Mouse (Mus musculus): ENCODE data around the gene Cmpk1. TPM values are rescaled to one million over a fixed set of nuclear protein-coding genes. Genes with fewer than 3 reads are reported as not detected.

The Cmpk1 gene
- 2.7 and 2.9 TPM in 2 replicates for polyA plus RNA-seq (2012)

GRCm38 (mm10) chr4:114986591-114987432 is at the start of gene Cmpk1:
TSS of gene Cmpk1 (minus strand) at chr4:114987241.
- H3K4me1 ChIP-seq (ENCODE audit: control insufficient read depth), result peaks cover 34% of the 10 kb centered on the region
- peak within 1 kb of the TSS; percentile 95 for H3K4me3 ChIP-seq (replicated peaks)
- no peaks in the 10 kb centered on the region; the same call in 1 of the 2 replicates for H3K27me3 ChIP-seq (ENCODE audit: control insufficient read depth)
- H3K36me3 ChIP-seq (ENCODE audit: control insufficient read depth), result peaks cover 9% of the 10 kb centered on the region
- no peaks in the 10 kb centered on the region for H3K9me3 ChIP-seq (ENCODE audit: control insufficient read depth, low read length)
- TF ChIP-seq TAL1 (IDR thresholded peaks at IDR 0.05; ENCODE audit: low read length), result no peak
- no peak for TF ChIP-seq GATA1 (IDR thresholded peaks at IDR 0.05; ENCODE audit: low read length)

DNA sequence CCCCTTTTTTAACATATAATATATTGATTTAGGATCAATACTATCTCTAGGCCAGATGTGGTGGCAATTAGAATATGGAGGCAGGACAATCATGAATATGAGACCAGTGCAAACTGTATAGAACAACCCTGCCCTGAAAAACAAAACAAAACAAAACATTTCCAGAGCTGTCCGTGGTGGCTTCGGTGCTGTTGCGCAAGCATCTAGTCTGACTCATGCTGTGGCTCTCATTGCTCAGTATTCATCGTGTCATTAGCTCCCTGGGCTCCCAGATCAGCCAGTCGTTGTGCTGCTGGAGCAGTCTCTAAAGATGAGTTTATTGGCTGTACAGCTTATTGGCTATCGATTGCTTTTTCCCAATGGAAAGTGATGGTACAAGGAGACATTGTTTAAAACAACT is 48.0 kb upstream of the Cmpk1 start:
- Histone ChIP-seq H3K4me3 (replicated peaks) (no peak overlapping the region), H3K36me3 (ENCODE audit: control insufficient read depth) (peaks cover 98% of the 10 kb centered on the region)

GRCm38 (mm10) chr4:115019997-115020396 is 33.0 kb upstream of the Cmpk1 start:
- no peaks in the 10 kb centered on the region for H3K27me3 ChIP-seq (ENCODE audit: control insufficient read depth)
- TF ChIP-seq TAL1 (IDR thresholded peaks at IDR 0.05; ENCODE audit: low read length) (no peak), GATA1 (IDR thresholded peaks at IDR 0.05; ENCODE audit: low read length) (no peak)

More for the DNA sequence above, 48.0 kb upstream of the Cmpk1 start:
- Histone ChIP-seq H3K9me3 (ENCODE audit: control insufficient read depth, low read length) (no peaks in the 10 kb centered on the region), H3K27me3 (ENCODE audit: control insufficient read depth) (no peaks in the 10 kb centered on the region), H3K4me1 (ENCODE audit: control insufficient read depth) (peaks cover 5% of the 10 kb centered on the region)
- TF ChIP-seq TAL1 (IDR thresholded peaks at IDR 0.05; ENCODE audit: low read length) (no peak), GATA1 (IDR thresholded peaks at IDR 0.05; ENCODE audit: low read length) (no peak)

DNA sequence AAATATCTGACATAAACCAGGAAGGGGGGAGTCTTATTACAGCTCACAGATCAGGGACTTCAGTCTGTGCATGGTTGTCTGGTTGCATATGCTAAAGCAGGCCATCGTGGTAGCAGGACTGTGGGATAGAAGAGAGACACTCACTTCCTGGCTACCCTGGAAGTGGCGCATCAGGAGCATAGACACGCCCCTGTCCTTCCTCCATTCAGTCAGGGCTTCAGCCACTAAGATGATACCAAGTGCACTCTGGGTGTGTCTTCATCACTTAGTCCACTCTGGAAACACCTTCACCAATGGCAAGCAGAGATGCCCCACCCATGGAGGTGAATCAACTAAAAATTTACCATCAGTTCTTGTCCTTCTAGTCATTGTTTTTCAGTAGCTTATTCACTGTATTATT is 27.2 kb upstream of the Cmpk1 start:
- peaks cover 4% of the 10 kb centered on the region for H3K4me1 ChIP-seq (ENCODE audit: control insufficient read depth)
- no peak for TF ChIP-seq TAL1 (IDR thresholded peaks at IDR 0.05; ENCODE audit: low read length)
- no peak for TF ChIP-seq GATA1 (IDR thresholded peaks at IDR 0.05; ENCODE audit: low read length)
- no peak overlapping the region for H3K4me3 ChIP-seq (replicated peaks)
- peaks cover 99% of the 10 kb centered on the region for H3K36me3 ChIP-seq (ENCODE audit: control insufficient read depth)
- no peaks in the 10 kb centered on the region for H3K27me3 ChIP-seq (ENCODE audit: control insufficient read depth)
- no peaks in the 10 kb centered on the region for H3K9me3 ChIP-seq (ENCODE audit: control insufficient read depth, low read length)

More at GRCm38 (mm10) chr4:115019997-115020396, 33.0 kb upstream of the Cmpk1 start:
- no peak overlapping the region for H3K4me3 ChIP-seq (replicated peaks)
- H3K4me1 ChIP-seq (ENCODE audit: control insufficient read depth), result no peaks in the 10 kb centered on the region; the same call in 1 of the 2 replicates
- H3K36me3 ChIP-seq (ENCODE audit: control insufficient read depth), result peaks cover 99% of the 10 kb centered on the region
- no peaks in the 10 kb centered on the region for H3K9me3 ChIP-seq (ENCODE audit: control insufficient read depth, low read length)

DNA sequence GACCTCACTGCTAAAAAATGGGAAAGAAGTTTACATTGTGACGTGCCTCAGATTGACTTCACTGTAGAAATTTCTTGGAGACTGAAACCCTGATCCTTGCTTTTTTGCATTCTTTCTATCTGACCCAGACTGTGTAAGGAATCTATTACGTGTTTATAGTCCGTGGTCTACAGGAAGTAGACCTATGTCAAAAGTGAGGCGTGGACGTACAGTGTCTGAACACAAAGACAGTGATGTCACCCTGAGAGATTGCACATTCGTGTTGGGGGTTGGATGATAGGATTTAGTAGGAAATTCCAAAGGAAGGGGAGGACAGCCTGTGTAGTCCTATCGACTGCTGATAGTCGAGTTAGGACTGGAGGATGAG is 13.4 kb upstream of the Cmpk1 start:
- H3K4me1 ChIP-seq (ENCODE audit: control insufficient read depth), result peaks cover 41% of the 10 kb centered on the region
- H3K4me3 ChIP-seq (replicated peaks), result peak overlapping the region; percentile 83
- no peak for TF ChIP-seq GATA1 (IDR thresholded peaks at IDR 0.05; ENCODE audit: low read length)
- TF ChIP-seq TAL1 (IDR thresholded peaks at IDR 0.05; ENCODE audit: low read length), result no peak
- H3K27me3 ChIP-seq (ENCODE audit: control insufficient read depth), result no peaks in the 10 kb centered on the region
- no peaks in the 10 kb centered on the region for H3K9me3 ChIP-seq (ENCODE audit: control insufficient read depth, low read length)
- peaks cover 42% of the 10 kb centered on the region for H3K36me3 ChIP-seq (ENCODE audit: control insufficient read depth)

DNA sequence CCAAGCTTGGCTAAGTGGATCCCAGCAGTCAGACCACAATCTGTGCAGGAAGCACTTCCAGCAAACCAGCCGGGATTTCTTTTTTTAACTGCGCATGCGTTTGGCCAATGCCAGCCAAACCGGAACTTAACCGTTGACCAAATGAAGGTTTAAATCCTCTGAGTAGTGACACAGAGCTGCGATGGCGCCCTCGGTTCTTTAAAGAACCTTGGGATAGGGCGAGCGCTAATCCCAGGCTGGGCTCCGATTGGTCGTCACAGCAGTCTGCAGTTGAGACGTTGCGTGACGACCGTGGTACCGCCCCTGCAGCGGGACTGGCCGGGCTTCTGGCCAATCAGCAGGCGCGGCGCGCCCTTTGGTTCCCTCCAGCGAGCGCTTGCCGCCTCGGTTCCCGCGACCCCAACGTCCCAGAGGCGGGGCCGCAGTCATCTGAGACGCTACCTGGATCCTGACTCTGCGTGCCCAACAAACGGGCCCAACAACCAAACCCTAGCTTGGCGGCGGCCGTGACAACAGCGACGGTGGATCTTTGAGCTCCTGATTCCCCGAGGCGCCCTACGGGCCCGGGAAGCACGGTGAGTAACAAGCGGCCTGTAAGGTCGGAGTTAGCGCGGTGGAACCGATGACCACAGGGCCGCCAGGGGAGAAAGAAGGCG is 12.9 kb upstream of the Cmpk1 start, which contains the start of gene Stil:
Gene Stil, plus strand, starts transcription at position 387 of the 656 bp plus-strand sequence.
- Histone ChIP-seq H3K4me1 (ENCODE audit: control insufficient read depth) (peaks cover 41% of the 10 kb centered on the region), H3K4me3 (replicated peaks) (peak within 1 kb of the TSS; percentile 83), H3K9me3 (ENCODE audit: control insufficient read depth, low read length) (no peaks in the 10 kb centered on the region), H3K27me3 (ENCODE audit: control insufficient read depth) (peaks cover 2% of the 10 kb centered on the region; the same call in 1 of the 2 replicates), H3K36me3 (ENCODE audit: control insufficient read depth) (peaks cover 37% of the 10 kb centered on the region)
- no peak for TF ChIP-seq GATA1 (IDR thresholded peaks at IDR 0.05; ENCODE audit: low read length)
- no peak for TF ChIP-seq TAL1 (IDR thresholded peaks at IDR 0.05; ENCODE audit: low read length)

GRCm38 (mm10) chr4:114999445-114999772 is 12.4 kb upstream of the Cmpk1 start:
- Histone ChIP-seq H3K9me3 (ENCODE audit: control insufficient read depth, low read length) (no peaks in the 10 kb centered on the region), H3K4me1 (ENCODE audit: control insufficient read depth) (peaks cover 41% of the 10 kb centered on the region), H3K36me3 (ENCODE audit: control insufficient read depth) (peaks cover 32% of the 10 kb centered on the region), H3K27me3 (ENCODE audit: control insufficient read depth) (peaks cover 2% of the 10 kb centered on the region; the same call in 1 of the 2 replicates), H3K4me3 (replicated peaks) (peak overlapping the region; percentile 83)
- TF ChIP-seq GATA1 (IDR thresholded peaks at IDR 0.05; ENCODE audit: low read length), result no peak
- TF ChIP-seq TAL1 (IDR thresholded peaks at IDR 0.05; ENCODE audit: low read length), result no peak

DNA sequence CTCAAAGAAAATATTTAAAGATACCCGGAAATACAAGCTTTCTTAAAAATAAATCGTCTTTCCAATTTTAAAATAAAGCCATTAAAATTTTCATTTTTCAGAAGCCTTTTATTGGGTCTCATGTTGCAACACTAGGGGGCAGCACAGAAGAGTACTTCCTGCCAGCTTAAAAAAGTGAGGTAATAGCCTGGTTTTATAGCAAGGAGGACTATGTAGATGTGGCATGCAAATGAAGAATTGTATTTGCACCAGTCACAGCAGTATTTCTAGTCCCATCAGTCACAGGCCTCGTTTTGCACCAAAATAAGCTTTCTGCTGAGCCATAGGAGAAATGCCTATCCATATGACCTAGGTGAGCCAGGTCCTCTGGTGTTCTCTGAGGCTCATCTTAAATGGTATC is 10.0 kb upstream of the Cmpk1 start:
- TF ChIP-seq GATA1 (IDR thresholded peaks at IDR 0.05; ENCODE audit: low read length) (no peak), TAL1 (IDR thresholded peaks at IDR 0.05; ENCODE audit: low read length) (no peak)

DNA sequence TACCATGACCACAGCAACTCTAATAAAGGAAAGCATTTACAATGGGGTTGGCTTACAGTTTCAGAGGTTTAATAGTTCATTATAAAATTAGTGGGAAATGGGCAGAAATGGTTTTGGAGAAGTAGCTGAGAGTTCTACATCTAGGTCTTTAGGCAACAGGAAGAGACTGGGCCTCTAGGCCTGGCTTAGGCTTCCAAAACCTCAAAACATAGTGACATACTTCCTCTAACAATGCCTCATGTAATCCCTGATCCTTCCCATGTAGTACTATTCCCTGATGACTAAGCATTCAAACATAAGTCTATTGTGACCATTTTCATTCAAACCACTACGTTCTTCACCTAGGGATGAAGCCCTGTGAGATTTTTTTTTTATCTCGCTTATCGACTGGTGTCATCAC is 7.2 kb upstream of the Cmpk1 start:
- Histone ChIP-seq H3K9me3 (ENCODE audit: control insufficient read depth, low read length) (no peaks in the 10 kb centered on the region), H3K36me3 (ENCODE audit: control insufficient read depth) (no peaks in the 10 kb centered on the region), H3K4me1 (ENCODE audit: control insufficient read depth) (peaks cover 14% of the 10 kb centered on the region), H3K27me3 (ENCODE audit: control insufficient read depth) (peaks cover 7% of the 10 kb centered on the region), H3K4me3 (replicated peaks) (no peak overlapping the region)
- TF ChIP-seq GATA1 (IDR thresholded peaks at IDR 0.05; ENCODE audit: low read length) (no peak), TAL1 (IDR thresholded peaks at IDR 0.05; ENCODE audit: low read length) (no peak)

More for the DNA sequence above, 10.0 kb upstream of the Cmpk1 start:
- Histone ChIP-seq H3K4me1 (ENCODE audit: control insufficient read depth) (peaks cover 29% of the 10 kb centered on the region), H3K36me3 (ENCODE audit: control insufficient read depth) (peaks cover 9% of the 10 kb centered on the region), H3K4me3 (replicated peaks) (no peak overlapping the region), H3K27me3 (ENCODE audit: control insufficient read depth) (peaks cover 7% of the 10 kb centered on the region), H3K9me3 (ENCODE audit: control insufficient read depth, low read length) (no peaks in the 10 kb centered on the region)
